Mouse (Mus musculus): Measurements from ENCODE around the gene Pde3a.

The Pde3a gene

DNA sequence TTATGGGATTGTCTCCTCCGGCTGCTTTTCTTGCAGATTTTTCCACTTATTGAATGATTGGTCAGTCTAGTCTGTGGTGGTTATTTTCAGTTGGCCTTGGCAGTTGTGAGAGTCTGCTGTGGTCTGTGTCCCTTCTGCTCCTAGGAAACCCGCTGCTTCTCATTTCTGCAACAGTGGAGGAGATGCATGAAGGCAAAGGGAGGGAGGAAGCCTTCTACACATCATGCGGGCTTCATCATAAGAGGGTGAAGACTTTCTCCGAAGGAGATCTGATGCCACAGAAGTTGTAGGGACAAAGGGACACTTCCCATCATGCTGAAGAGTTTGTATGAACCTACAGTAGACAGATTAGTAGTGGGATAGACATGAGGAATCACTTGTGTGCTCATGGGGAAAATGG lies 16.2 kb downstream of the Pde3a start:
- DNase-seq (ENCODE audit: low read depth, low spot score), result no peak

- DNase-seq (ENCODE audit: low read depth, low spot score), result no peak
Observed at GRCm38 (mm10) chr6:141267888-141268570, 19.0 kb downstream of the Pde3a start.

- DNase-seq (ENCODE audit: low read depth, low spot score), result no peak
Observed at GRCm38 (mm10) chr6:141268871-141269270, 19.8 kb downstream of the Pde3a start.

- DNase-seq (ENCODE audit: low read depth, low spot score), result no peak
Observed at GRCm38 (mm10) chr6:141271133-141271532, 22.1 kb downstream of the Pde3a start.

DNA sequence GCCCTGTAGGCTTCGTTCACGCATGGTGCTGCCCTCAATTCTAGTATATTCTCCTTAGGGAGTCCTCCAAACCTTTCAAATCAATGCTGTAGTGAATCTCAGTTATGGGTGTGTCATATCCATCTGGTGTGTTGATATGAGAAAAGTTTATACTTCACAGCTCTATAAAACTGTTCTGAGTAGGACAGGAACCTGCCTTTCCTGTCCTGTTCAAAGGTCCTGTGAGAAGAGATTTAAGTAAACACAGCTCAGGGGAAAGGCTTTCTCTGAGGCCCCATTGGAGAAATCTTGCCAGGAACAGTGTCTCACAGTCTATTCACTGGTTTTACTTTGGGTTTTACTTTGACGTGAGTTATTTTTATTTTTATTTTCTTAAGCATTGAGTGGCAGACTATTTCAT lies 22.5 kb downstream of the Pde3a start:
- DNase-seq (ENCODE audit: low read depth, low spot score), result no peak

DNA sequence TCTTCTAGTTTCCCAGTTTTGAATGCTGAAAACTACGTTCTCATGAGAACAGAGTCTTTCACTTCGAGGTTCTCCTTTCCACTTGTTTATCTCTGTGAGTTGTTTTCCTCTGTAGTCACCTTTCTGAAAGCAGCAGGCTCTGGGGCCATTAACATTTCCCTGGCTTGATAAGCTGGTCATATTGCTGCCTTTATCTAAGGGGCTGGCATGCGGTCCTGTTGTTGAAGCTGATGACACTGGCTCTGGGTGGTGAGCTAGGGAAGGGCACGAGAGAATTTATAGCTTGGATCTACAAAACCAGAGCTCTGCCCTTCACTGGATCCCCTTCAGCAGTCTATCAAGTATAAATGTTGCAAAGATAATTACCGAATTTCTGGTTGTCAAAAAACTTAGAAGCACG lies 24.6 kb downstream of the Pde3a start:
- no peak for DNase-seq (ENCODE audit: low read depth, low spot score)

GRCm38 (mm10) chr6:141281685-141282084 lies 32.6 kb downstream of the Pde3a start:
- no peak for DNase-seq (ENCODE audit: low read depth, low spot score)

GRCm38 (mm10) chr6:141282796-141283195 lies 33.7 kb downstream of the Pde3a start:
- DNase-seq (ENCODE audit: low read depth, low spot score), result no peak

- no peak for DNase-seq (ENCODE audit: low read depth, low spot score)
Observed at GRCm38 (mm10) chr6:141291195-141291594, 42.1 kb downstream of the Pde3a start.

DNA sequence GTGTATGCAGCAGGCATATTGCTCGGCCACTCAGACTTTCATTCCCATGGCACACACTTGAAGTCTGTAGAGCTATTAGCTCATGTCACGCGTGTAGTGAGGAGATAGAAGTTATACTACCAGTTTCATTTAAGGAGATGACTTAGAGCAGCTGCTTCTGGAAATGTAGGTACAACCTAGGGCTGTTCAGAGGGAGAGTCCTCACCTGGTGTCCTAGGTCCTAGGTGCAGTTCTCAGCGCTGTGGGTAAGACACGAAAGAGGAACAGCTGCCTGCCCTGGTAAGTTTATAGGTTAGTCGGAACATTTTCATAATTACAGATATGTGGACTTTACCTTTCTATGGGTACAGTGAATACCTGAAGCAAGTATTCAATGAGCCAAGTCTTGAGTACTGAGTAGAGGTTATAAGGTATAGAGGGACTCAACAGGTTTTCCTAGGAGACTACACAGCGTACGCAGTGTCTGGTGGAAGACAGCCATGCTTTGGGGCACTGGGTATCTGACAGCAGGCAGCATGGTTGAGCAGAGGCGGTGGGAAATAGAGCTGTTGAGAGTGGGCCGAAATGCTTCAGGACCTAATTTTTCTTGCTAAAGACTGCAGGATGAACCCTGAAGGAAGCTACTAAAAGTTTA lies 43.9 kb downstream of the Pde3a start:
- DNase-seq (ENCODE audit: low read depth, low spot score), result no peak

- DNase-seq (ENCODE audit: low read depth, low spot score), result no peak
Observed at GRCm38 (mm10) chr6:141293460-141293853, 44.4 kb downstream of the Pde3a start.

DNA sequence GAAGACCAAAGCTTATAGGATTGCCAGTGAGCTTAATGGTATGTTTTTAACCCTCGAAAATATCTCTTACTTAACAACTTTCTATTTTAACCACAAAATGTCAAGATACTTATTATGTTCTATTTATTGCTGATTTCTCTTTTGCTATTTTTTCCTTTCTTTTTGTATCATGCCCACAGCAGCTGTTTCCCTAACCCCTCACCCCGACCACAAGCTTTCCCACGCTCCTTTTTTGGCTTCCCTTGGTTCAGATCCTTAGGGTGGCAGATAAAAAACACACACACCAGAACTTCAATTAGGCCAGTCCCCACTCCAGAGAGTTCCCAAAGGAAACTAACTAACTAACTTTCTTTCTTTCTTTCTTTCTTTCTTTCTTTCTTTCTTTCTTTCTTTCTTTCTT lies 46.2 kb downstream of the Pde3a start:
- DNase-seq (ENCODE audit: low read depth, low spot score), result no peak

DNA sequence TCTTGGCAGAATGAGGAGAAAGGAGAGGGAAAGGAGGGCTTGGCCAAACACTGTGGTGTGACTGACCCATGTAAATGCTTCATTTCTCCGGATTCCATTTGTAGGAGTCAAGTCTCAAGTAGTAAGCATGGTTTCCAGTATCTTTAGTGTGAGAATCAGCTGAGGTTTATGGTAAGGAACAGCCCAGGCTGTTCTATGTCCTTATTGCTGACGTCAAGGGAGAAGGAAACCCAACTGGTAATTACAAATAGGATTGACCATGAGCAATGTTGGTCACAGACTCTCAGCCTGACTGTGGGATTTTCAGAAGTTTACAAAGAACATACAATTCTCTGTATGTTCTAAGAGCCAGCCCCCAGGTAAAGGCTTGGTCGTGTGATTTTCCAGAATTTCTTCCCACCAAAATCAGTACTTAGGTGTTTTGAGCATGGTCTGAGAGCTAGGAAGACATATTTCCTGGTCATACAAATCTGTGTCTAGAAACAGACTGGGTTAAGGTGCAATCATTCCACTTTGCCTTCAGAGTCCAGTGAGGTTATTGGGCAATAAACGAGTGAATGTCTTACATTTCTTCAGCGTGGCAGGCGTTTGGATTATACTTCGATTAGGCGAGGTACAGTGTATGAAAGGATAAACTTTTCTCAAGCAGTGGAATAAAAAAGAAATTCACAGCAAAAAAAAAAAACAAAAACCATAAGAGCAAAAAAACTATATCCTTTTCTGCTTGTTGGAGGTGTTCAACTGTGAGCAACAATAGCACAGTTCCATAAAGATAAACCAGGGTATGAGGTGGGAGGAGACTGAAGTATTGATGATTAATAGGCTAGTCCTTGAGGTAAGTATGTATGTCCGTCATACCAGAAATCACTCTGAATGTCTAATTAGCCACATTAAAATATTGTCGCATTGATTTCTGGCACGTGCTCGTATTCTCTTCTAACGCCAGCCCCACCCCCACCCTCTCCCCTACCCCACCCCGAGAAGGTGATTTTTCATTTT lies 53.0 kb downstream of the Pde3a start:
- no peak for DNase-seq (ENCODE audit: low read depth, low spot score)

DNA sequence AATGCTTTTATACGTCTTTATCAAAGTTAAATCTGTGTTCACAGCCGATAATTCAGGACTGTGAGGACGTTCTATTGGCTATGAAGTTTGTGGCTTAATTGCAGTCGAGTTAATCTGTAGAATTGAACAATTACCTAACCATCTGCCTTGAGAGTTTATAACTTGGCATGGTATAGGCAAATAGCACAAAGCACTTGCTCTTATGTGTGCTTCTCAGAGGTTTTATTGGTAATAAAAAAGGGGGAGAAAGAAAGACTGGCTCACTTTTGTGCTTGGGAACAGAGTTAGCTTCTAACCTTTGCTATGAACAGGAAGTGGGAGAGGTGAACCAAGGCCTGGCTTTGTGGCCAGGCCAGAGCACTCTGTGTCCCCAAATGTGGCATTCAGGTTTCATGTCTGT lies 53.8 kb downstream of the Pde3a start:
- DNase-seq (ENCODE audit: low read depth, low spot score), result no peak

- no peak for DNase-seq (ENCODE audit: low read depth, low spot score)
Observed at GRCm38 (mm10) chr6:141307326-141307725, 58.3 kb downstream of the Pde3a start.

DNA sequence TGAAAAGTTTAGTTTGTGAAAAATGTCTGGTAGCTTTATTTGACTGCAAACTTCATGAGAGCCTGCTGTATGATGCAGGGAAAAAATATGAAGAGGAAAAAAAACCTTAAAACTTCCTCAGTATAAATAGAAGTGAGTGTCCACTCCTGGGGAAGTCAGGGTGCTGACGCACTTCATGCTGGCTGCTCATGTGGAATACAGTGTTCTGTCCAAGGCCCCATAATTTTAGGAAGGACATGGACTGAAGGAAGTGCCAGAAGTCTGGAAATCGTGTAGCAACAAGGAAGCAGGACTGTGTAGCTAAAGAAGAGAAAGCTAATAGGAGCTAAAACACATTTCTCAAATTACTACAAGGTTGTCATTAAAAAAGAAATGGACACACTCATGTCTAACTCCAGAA lies 59.4 kb downstream of the Pde3a start:
- no peak for DNase-seq (ENCODE audit: low read depth, low spot score)

GRCm38 (mm10) chr6:141309872-141310271 lies 60.8 kb downstream of the Pde3a start:
- no peak for DNase-seq (ENCODE audit: low read depth, low spot score)

GRCm38 (mm10) chr6:141310351-141310750 lies 61.3 kb downstream of the Pde3a start:
- DNase-seq (ENCODE audit: low read depth, low spot score), result no peak

DNA sequence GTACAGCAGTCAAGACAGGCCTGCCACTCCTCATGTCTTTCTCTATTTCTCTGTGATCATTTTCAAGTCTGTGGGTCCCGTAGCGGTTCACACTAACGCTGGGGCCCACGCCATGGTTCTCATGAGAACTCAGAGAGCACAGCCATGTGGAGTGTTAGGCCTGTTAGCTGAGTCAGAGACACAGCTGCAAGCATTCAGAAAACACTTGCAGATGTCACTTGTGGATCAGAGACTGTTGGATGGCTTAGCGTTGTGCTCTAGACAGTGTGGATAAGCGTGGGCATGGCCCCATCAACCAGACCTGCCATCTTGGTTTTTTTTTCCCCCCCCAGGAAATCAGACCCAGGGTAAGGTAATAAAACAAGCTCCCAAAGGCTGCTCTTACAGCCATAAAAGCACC lies 62.5 kb downstream of the Pde3a start:
- no peak for DNase-seq (ENCODE audit: low read depth, low spot score)

DNA sequence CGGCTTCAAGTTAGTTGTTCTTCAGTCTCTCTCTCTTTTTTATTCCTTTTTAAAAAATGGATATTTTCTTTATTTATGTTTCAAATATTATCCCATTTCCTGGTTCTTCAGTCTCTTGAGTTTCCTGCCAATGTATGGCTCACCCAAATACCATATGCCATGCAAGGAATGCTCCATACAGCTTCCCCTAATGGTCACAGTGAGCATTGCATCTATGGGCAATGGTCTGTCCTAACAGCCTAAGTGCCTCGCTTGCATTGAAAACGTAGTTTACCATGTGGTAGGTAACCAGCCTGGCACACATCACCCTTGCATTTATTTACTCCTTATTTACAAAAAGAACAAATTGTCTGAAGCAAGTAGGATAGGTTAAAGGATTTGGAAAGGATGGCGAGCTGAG lies 64.0 kb downstream of the Pde3a start:
- DNase-seq (ENCODE audit: low read depth, low spot score), result no peak

GRCm38 (mm10) chr6:141318440-141318839 lies 69.4 kb downstream of the Pde3a start:
- DNase-seq (ENCODE audit: low read depth, low spot score), result no peak

GRCm38 (mm10) chr6:141321253-141321652 lies 72.2 kb downstream of the Pde3a start:
- DNase-seq (ENCODE audit: low read depth, low spot score), result no peak

Measured in CD4-positive helper T cell, adult 2 months (primary cell).